24 mouse cellular contexts compared by ENCODE assay signal in the genomic region with DNA sequence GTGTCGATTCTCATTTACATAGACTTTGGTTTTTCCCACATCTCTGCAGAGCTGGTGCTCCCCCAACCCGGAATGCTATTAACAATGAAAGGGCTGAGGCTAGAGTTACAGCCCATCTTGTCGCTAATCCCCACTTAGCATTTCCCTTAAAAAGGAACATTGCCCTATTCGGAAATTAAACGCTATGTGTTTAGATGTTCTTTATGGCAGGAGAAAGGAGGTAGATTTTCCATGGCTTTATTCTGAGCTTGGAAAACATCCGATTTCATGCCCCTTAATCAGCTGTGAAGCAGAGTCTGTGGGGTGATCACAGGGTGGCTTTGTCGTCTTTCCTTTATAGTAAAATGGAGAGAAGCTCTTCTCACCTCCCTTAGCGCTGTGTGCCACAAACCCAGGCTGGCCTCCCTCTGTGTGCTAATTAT.
DNase-seq lines count a peak whose midpoint lies in the region; ATAC-seq lines count a peak whose summit lies in the region.
"Had no signal": no experiment of that assay in that cellular context is flagged by ENCODE, and none has a peak within 500 bp of the region (broad histone marks: within the 10 kb centered on the region; RNA-seq: fewer than 3 reads in every experiment).

No protein-coding gene starts in this region.

- 6% methylated on average over 8 of the region's 8 CpGs for WGBS in embryonic facial prominence, embryonic 11.5 days
- WGBS in embryonic facial prominence, embryonic 10.5 days = 7% methylated on average over 8 of the region's 8 CpGs
- 13% methylated on average over 8 of the region's 8 CpGs for WGBS in hindbrain, embryonic 13.5 days
- WGBS in hindbrain, embryonic 10.5 days = 13% methylated on average over 8 of the region's 8 CpGs
- 19% methylated on average over 8 of the region's 8 CpGs for WGBS in embryonic facial prominence, embryonic 14.5 days
- 2% methylated on average over 8 of the region's 8 CpGs for WGBS in midbrain, embryonic 16.5 days

- H3K36me3 ChIP-seq in embryonic facial prominence, embryonic 11.5 days (replicated peaks; ENCODE audit: control insufficient read depth, insufficient read depth, low read depth, low read length) = no peaks in the 10 kb centered on the region
- H3K36me3 ChIP-seq in embryonic facial prominence, embryonic 10.5 days (replicated peaks) = no peaks in the 10 kb centered on the region
- no peaks in the 10 kb centered on the region for H3K36me3 ChIP-seq in hindbrain, embryonic 13.5 days
- H3K36me3 ChIP-seq in hindbrain, embryonic 10.5 days = no peaks in the 10 kb centered on the region
- H3K36me3 ChIP-seq in embryonic facial prominence, embryonic 14.5 days (ENCODE audit: control insufficient read depth, insufficient read depth, low read length) = no peaks in the 10 kb centered on the region
- no peaks in the 10 kb centered on the region for H3K36me3 ChIP-seq in midbrain, embryonic 16.5 days (ENCODE audit: control insufficient read depth, insufficient read depth, low read length)
- H3K36me3 ChIP-seq: heart, embryonic 13.5 days had no signal

- no peak for ATAC-seq in embryonic facial prominence, embryonic 11.5 days (replicated peaks; ENCODE audit: insufficient number of reproducible peaks, low FRiP score, low TSS enrichment, low read depth)
- no peak for ATAC-seq in hindbrain, embryonic 13.5 days (ENCODE audit: low FRiP score)
- ATAC-seq in embryonic facial prominence, embryonic 14.5 days (ENCODE audit: low read depth) = peak; percentile 48; the same call in 1 of the 2 replicates
- ATAC-seq in midbrain, embryonic 16.5 days = peak; percentile 52; the same call in 1 of the 2 replicates
- ATAC-seq: CD4-positive, CD25-positive, alpha-beta regulatory T cell, adult 4 months; Patski had no signal

- no peaks in the 10 kb centered on the region for H3K27me3 ChIP-seq in embryonic facial prominence, embryonic 11.5 days (ENCODE audit: control insufficient read depth, insufficient read depth, low read length)
- peaks cover 22% of the 10 kb centered on the region; the same call in 1 of the 2 replicates for H3K27me3 ChIP-seq in embryonic facial prominence, embryonic 10.5 days (replicated peaks; ENCODE audit: low read depth, poor library complexity, severe bottlenecking)
- peaks cover 79% of the 10 kb centered on the region for H3K27me3 ChIP-seq in hindbrain, embryonic 13.5 days
- peaks cover 84% of the 10 kb centered on the region for H3K27me3 ChIP-seq in hindbrain, embryonic 10.5 days (ENCODE audit: insufficient read depth, poor library complexity, severe bottlenecking)
- H3K27me3 ChIP-seq in embryonic facial prominence, embryonic 14.5 days (replicated peaks; ENCODE audit: control insufficient read depth, insufficient read depth, low read length) = no peaks in the 10 kb centered on the region
- peaks cover 51% of the 10 kb centered on the region for H3K27me3 ChIP-seq in midbrain, embryonic 16.5 days (ENCODE audit: control insufficient read depth, insufficient read depth, low read depth, low read length)
- H3K27me3 ChIP-seq: heart, embryonic 13.5 days had no signal

- H3K9ac ChIP-seq in embryonic facial prominence, embryonic 11.5 days (replicated peaks; ENCODE audit: low read length) = no peak overlapping the region
- no peak overlapping the region for H3K9ac ChIP-seq in hindbrain, embryonic 13.5 days
- H3K9ac ChIP-seq in embryonic facial prominence, embryonic 14.5 days (ENCODE audit: low read depth, low read length) = no peak overlapping the region
- no peak overlapping the region for H3K9ac ChIP-seq in midbrain, embryonic 16.5 days (ENCODE audit: low read depth, low read length)
- H3K9ac ChIP-seq: heart, embryonic 13.5 days had no signal

- no peak overlapping the region for H3K4me3 ChIP-seq in embryonic facial prominence, embryonic 11.5 days (ENCODE audit: low read depth, low read length)
- H3K4me3 ChIP-seq in embryonic facial prominence, embryonic 10.5 days = no peak overlapping the region
- no peak overlapping the region for H3K4me3 ChIP-seq in hindbrain, embryonic 13.5 days
- H3K4me3 ChIP-seq in hindbrain, embryonic 10.5 days = no peak overlapping the region
- H3K4me3 ChIP-seq in embryonic facial prominence, embryonic 14.5 days (ENCODE audit: low read depth, low read length) = no peak overlapping the region
- H3K4me3 ChIP-seq in midbrain, embryonic 16.5 days (ENCODE audit: low read depth, low read length) = no peak overlapping the region
- H3K4me3 ChIP-seq: erythroblast, embryonic 14.5 days; heart, embryonic 13.5 days; left cerebral cortex, adult 2 months had no signal

- H3K27ac ChIP-seq in embryonic facial prominence, embryonic 11.5 days (replicated peaks; ENCODE audit: low read depth, low read length) = no peak overlapping the region
- no peak overlapping the region for H3K27ac ChIP-seq in embryonic facial prominence, embryonic 10.5 days (replicated peaks)
- H3K27ac ChIP-seq in hindbrain, embryonic 13.5 days = no peak overlapping the region
- H3K27ac ChIP-seq in hindbrain, embryonic 10.5 days = no peak overlapping the region
- H3K27ac ChIP-seq in embryonic facial prominence, embryonic 14.5 days (replicated peaks; ENCODE audit: low read depth, low read length) = no peak overlapping the region
- no peak overlapping the region for H3K27ac ChIP-seq in midbrain, embryonic 16.5 days (ENCODE audit: low read length)
- H3K27ac ChIP-seq: heart, embryonic 13.5 days; left cerebral cortex, adult 2 months had no signal

- peak; percentile 27 for DNase-seq in embryonic facial prominence, embryonic 11.5 days (ENCODE audit: low spot score)
- no peak for DNase-seq in embryonic facial prominence, embryonic 10.5 days (ENCODE audit: low spot score)
- no peak for DNase-seq in hindbrain, embryonic 10.5 days (ENCODE audit: low spot score)
- DNase-seq in embryonic facial prominence, embryonic 14.5 days (ENCODE audit: low spot score) = peak; percentile 51
- DNase-seq in heart, adult 8-10 months (ENCODE audit: low spot score) = no peak
- DNase-seq: adrenal gland, adult 8-10 months; cerebellum, adult 9-11 months; gastrocnemius, postnatal 10 days; heart, adult 11 months; kidney, adult 8-10 months; kidney, postnatal 25 days; layer of hippocampus, adult 9-11 months; lung, adult 18-20 months; lung, postnatal 14 days; right cerebral cortex, adult 18-20 months; thymus, postnatal 14 days had no signal

- no peak overlapping the region for H3K4me2 ChIP-seq in embryonic facial prominence, embryonic 11.5 days (ENCODE audit: low read depth, low read length)
- H3K4me2 ChIP-seq in hindbrain, embryonic 13.5 days = peak overlapping the region; percentile 11; the same call in 1 of the 2 replicates
- no peak overlapping the region for H3K4me2 ChIP-seq in embryonic facial prominence, embryonic 14.5 days (ENCODE audit: low read depth, low read length)
- H3K4me2 ChIP-seq in midbrain, embryonic 16.5 days (ENCODE audit: low read length) = no peak overlapping the region; the same call in 1 of the 2 replicates
- H3K4me2 ChIP-seq: heart, embryonic 13.5 days; liver, embryonic 11.5 days had no signal

- H3K9me3 ChIP-seq in embryonic facial prominence, embryonic 11.5 days (replicated peaks; ENCODE audit: control insufficient read depth, low read length) = no peaks in the 10 kb centered on the region
- H3K9me3 ChIP-seq in embryonic facial prominence, embryonic 10.5 days = peaks cover 3% of the 10 kb centered on the region; the same call in 1 of the 2 replicates
- no peaks in the 10 kb centered on the region for H3K9me3 ChIP-seq in hindbrain, embryonic 13.5 days
- H3K9me3 ChIP-seq in hindbrain, embryonic 10.5 days = no peaks in the 10 kb centered on the region
- 0 out of 2 replicates have a peak, but pooled peaks cover 5% of the 10 kb centered on the region for H3K9me3 ChIP-seq in embryonic facial prominence, embryonic 14.5 days (ENCODE audit: control insufficient read depth, low read length)
- no peaks in the 10 kb centered on the region for H3K9me3 ChIP-seq in midbrain, embryonic 16.5 days (replicated peaks; ENCODE audit: control insufficient read depth, low read length, poor library complexity, severe bottlenecking)
- H3K9me3 ChIP-seq: heart, embryonic 13.5 days had no signal

- no peaks in the 10 kb centered on the region for H3K4me1 ChIP-seq in embryonic facial prominence, embryonic 11.5 days (ENCODE audit: control insufficient read depth, insufficient read depth, low read length)
- peaks cover 68% of the 10 kb centered on the region for H3K4me1 ChIP-seq in embryonic facial prominence, embryonic 10.5 days
- H3K4me1 ChIP-seq in hindbrain, embryonic 13.5 days (replicated peaks) = peaks cover 17% of the 10 kb centered on the region
- peaks cover 43% of the 10 kb centered on the region for H3K4me1 ChIP-seq in hindbrain, embryonic 10.5 days (replicated peaks)
- peaks cover 20% of the 10 kb centered on the region for H3K4me1 ChIP-seq in embryonic facial prominence, embryonic 14.5 days (ENCODE audit: control insufficient read depth, insufficient read depth, low read length)
- H3K4me1 ChIP-seq in midbrain, embryonic 16.5 days (ENCODE audit: control insufficient read depth, insufficient read depth, low read length) = no peaks in the 10 kb centered on the region

Comparison
In these comparisons a context has a peak if more than half of its experiments do, and no peak if none do; other contexts are left out.
1. ATAC-seq: peak in embryonic facial prominence, embryonic 14.5 days (single experiment) and midbrain, embryonic 16.5 days (single experiment); none in embryonic facial prominence, embryonic 11.5 days (single experiment) and hindbrain, embryonic 13.5 days (single experiment).
2. DNase-seq: peak in embryonic facial prominence, embryonic 11.5 days (single experiment) and embryonic facial prominence, embryonic 14.5 days (single experiment); none in embryonic facial prominence, embryonic 10.5 days (single experiment), hindbrain, embryonic 10.5 days (single experiment) and heart, adult 8-10 months (single experiment).